Mouse (Mus musculus): ENCODE data around the gene Olfr638. TPM values are rescaled to one million over a fixed set of nuclear protein-coding genes. Genes with fewer than 3 reads are reported as not detected.

Olfr638 gene
- total RNA-seq (2023): not detected

GRCm38 (mm10) chr7:103998446-103998845 is at the start of gene Olfr638:
Olfr638 (plus strand) TSS chr7:103998746.

GRCm38 (mm10) chr7:103970852-103971251 is 27.7 kb upstream of the Olfr638 start, which contains the start of gene Olfr635:
Olfr635 (plus strand) TSS chr7:103971152.

GRCm38 (mm10) chr7:104017203-104017602 is 18.7 kb downstream of the Olfr638 start, which contains the start of gene Olfr639:
Olfr639 (minus strand) TSS chr7:104017303.

GRCm38 (mm10) chr7:104025473-104025872 is 26.9 kb downstream of the Olfr638 start, which contains the start of gene Olfr640:
Olfr640 (minus strand) TSS chr7:104025573.

GRCm38 (mm10) chr7:104035145-104035544 is 36.6 kb downstream of the Olfr638 start, which contains the start of gene Olfr641:
Olfr641 (plus strand) TSS chr7:104035445.

GRCm38 (mm10) chr7:104052566-104052965 is 54.0 kb downstream of the Olfr638 start, which contains the start of gene Olfr642:
Olfr642 (minus strand) TSS chr7:104052666.

Other genes with a start within 250 kb of the Olfr638 start
- gene Olfr630, start 241.4 kb upstream of the Olfr638 start, total RNA-seq (2023): not detected
- not detected for gene Olfr69, start 227.2 kb upstream of the Olfr638 start, total RNA-seq (2023)
- not detected for gene Olfr68, start 219.0 kb upstream of the Olfr638 start, total RNA-seq (2023)
- not detected for gene Olfr67, start 206.9 kb upstream of the Olfr638 start, total RNA-seq (2023)
- gene Hbb-bt, start 184.8 kb upstream of the Olfr638 start, total RNA-seq (2023): 10 to 100 TPM in 1 of 2 experiments, 1 to 10 TPM in 1; 1.7 to 18.8 TPM
- 100 to 1,000 TPM in 1 of 2 experiments, 10 to 100 TPM in 1; 19.6 to 139 TPM for gene Hbb-bs, start 170.7 kb upstream of the Olfr638 start, total RNA-seq (2023)
- not detected for gene Hbb-bh2, start 158.2 kb upstream of the Olfr638 start, total RNA-seq (2023)
- not detected for gene Hbb-bh1, start 155.6 kb upstream of the Olfr638 start, total RNA-seq (2023)
- not detected for gene Hbb-y, start 145.5 kb upstream of the Olfr638 start, total RNA-seq (2023)
- not detected for gene Olfr66, start 112.5 kb upstream of the Olfr638 start, total RNA-seq (2023)
- gene Olfr64, start 104.3 kb upstream of the Olfr638 start, total RNA-seq (2023): not detected
- not detected for gene Olfr65, start 95.3 kb upstream of the Olfr638 start, total RNA-seq (2023)
- gene Olfr631, start 69.9 kb upstream of the Olfr638 start, total RNA-seq (2023): not detected
- not detected for gene Olfr632, start 64.4 kb upstream of the Olfr638 start, total RNA-seq (2023)
- gene Olfr633, start 54.3 kb upstream of the Olfr638 start, total RNA-seq (2023): not detected
- not detected for gene Olfr635, start 27.6 kb upstream of the Olfr638 start, total RNA-seq (2023)
- under 1 TPM; 0.09 to 0.10 TPM for gene Olfr639, start 18.6 kb downstream of the Olfr638 start, total RNA-seq (2023)
- not detected for gene Olfr640, start 26.8 kb downstream of the Olfr638 start, total RNA-seq (2023)
- gene Olfr641, start 36.7 kb downstream of the Olfr638 start, total RNA-seq (2023): not detected
- gene Olfr642, start 53.9 kb downstream of the Olfr638 start, total RNA-seq (2023): not detected
- not detected for gene 4930516K23Rik, start 62.7 kb downstream of the Olfr638 start, total RNA-seq (2023)
- not detected for gene Olfr644, start 73.1 kb downstream of the Olfr638 start, total RNA-seq (2023)
- gene Olfr645, start 86.7 kb downstream of the Olfr638 start, total RNA-seq (2023): not detected
- under 1 TPM in 1 of 2 experiments, not detected in 1; 0.15 TPM for gene Olfr646, start 106.1 kb downstream of the Olfr638 start, total RNA-seq (2023)
- not detected for gene Ubqln5, start 131.1 kb downstream of the Olfr638 start, total RNA-seq (2023)
- gene Olfr643, start 138.7 kb downstream of the Olfr638 start, total RNA-seq (2023): not detected
- gene Ubqln3, start 144.5 kb downstream of the Olfr638 start, total RNA-seq (2023): not detected
- not detected for gene Ubqlnl, start 151.8 kb downstream of the Olfr638 start, total RNA-seq (2023)
- gene Olfm5, start 166.1 kb downstream of the Olfr638 start, total RNA-seq (2023): not detected
- gene Olfr648, start 184.6 kb downstream of the Olfr638 start, total RNA-seq (2023): not detected
- gene Olfr649, start 197.2 kb downstream of the Olfr638 start, total RNA-seq (2023): not detected
- under 1 TPM; 0.24 to 0.39 TPM for gene Trim6, start 220.0 kb downstream of the Olfr638 start, total RNA-seq (2023)
- gene Trim34a, start 245.7 kb downstream of the Olfr638 start, total RNA-seq (2023): 10 to 100 TPM; 20.9 to 21.9 TPM

Measured in monocyte, adult 59 days (primary cell).